In genomic region chr1:156521796-156522517, GRCm38 (mm10) we compare ENCODE assay signal across 9 mouse cellular contexts. TPM values are rescaled to one million over a fixed set of nuclear protein-coding genes. Genes with fewer than 3 reads are reported as not detected.
DNase-seq lines count a peak whose midpoint lies in the region; ATAC-seq and TF ChIP-seq lines count a peak whose summit lies in the region.
"Had no signal": no experiment of that assay in that cellular context is flagged by ENCODE, and none has a peak within 500 bp of the region (broad histone marks: within the 10 kb centered on the region; RNA-seq: fewer than 3 reads in every experiment).

No protein-coding gene starts in this region.

- WGBS in kidney, adult 2 months = 15% methylated on average over 15 of the region's 15 CpGs

- no peak overlapping the region; the same call in 1 of the 2 replicates for H3K4me3 ChIP-seq in kidney, adult 2 months (ENCODE audit: insufficient read depth, low read depth, low read length)
- H3K4me3 ChIP-seq: megakaryocyte, embryonic 14.5 days had no signal

- H3K27me3 ChIP-seq in kidney, adult 2 months (replicated peaks; ENCODE audit: control insufficient read depth, insufficient read depth, low read length) = no peaks in the 10 kb centered on the region

- peak; percentile 30 for ATAC-seq in megakaryocyte, adult 5-6 weeks (ENCODE audit: poor library complexity, severe bottlenecking)

- H3K27ac ChIP-seq in kidney, adult 2 months (ENCODE audit: insufficient read depth, low read depth, low read length) = peak overlapping the region; percentile 66

- no peak for TF ChIP-seq CTCF in kidney, adult 2 months (conservative IDR thresholded peaks at IDR 0.05; ENCODE audit: insufficient read depth, insufficient read length, low read depth, low read length)

- no peaks in the 10 kb centered on the region for H3K36me3 ChIP-seq in kidney, adult 2 months (ENCODE audit: control insufficient read depth, insufficient read depth, low read length)

- peak; percentile 13 to 19 for DNase-seq in cerebellum, postnatal 10 days
- no peak for DNase-seq in cerebellum, adult 11-12 months
- peak; percentile 55 for DNase-seq in adrenal gland, postnatal 10 days
- peak; percentile 92 for DNase-seq in kidney, adult 2 months
- DNase-seq in heart, adult 9 months (ENCODE audit: low spot score in 2 of 2) = no peak
- DNase-seq in gastrocnemius, postnatal 4 days (ENCODE audit: low spot score in 2 of 2) = no peak
- no peak for DNase-seq in left cerebral cortex, adult 9 months (ENCODE audit: low spot score in 2 of 2)

- peaks cover 6% of the 10 kb centered on the region; the same call in 1 of the 2 replicates for H3K4me1 ChIP-seq in kidney, adult 2 months (ENCODE audit: control insufficient read depth, insufficient read depth, low read length)
- H3K4me1 ChIP-seq: megakaryocyte, embryonic 14.5 days had no signal

- TF ChIP-seq POLR2A in kidney, adult 2 months (IDR thresholded peaks at IDR 0.05; ENCODE audit: low read depth, low read length) = no peak

RNA-seq across cellular contexts. Expression of gene Gm10031, which starts 1.9 kb away (rescaled TPM):
- total RNA-seq in adrenal gland, postnatal 10 days (2021) = 10 to 100 TPM; 34.8 to 39.6 TPM
- 9.2 and 13.2 TPM in 2 replicates for polyA plus RNA-seq in kidney, adult 2 months (2012; rRNA removed)
- 3.8 and 7.0 TPM in 2 replicates for total RNA-seq in megakaryocyte, adult 5-6 weeks (2015)
- 12.0 and 19.4 TPM in 2 replicates for total RNA-seq in megakaryocyte, adult 5-6 weeks (2017)
- total RNA-seq in gastrocnemius, postnatal 4 days (2021) = 10 to 100 TPM; 34.0 to 34.5 TPM

RNA-seq across cellular contexts. Expression of gene Abl2, which starts 36.6 kb away (rescaled TPM):
- 10 to 100 TPM; 18.9 to 19.9 TPM for total RNA-seq in adrenal gland, postnatal 10 days (2021)
- polyA plus RNA-seq in kidney, adult 2 months (2012; rRNA removed) = 6.3 and 7.5 TPM in 2 replicates
- 3.5 and 4.2 TPM in 2 replicates for total RNA-seq in megakaryocyte, adult 5-6 weeks (2015)
- 8.0 and 8.1 TPM in 2 replicates for total RNA-seq in megakaryocyte, adult 5-6 weeks (2017)
- total RNA-seq in gastrocnemius, postnatal 4 days (2021) = 10 to 100 TPM; 21.0 to 22.3 TPM

RNA-seq across cellular contexts. Expression of gene Soat1, which starts 47.8 kb away (rescaled TPM):
- 100 to 1,000 TPM; 353 to 427 TPM for total RNA-seq in adrenal gland, postnatal 10 days (2021)
- polyA plus RNA-seq in kidney, adult 2 months (2012; rRNA removed) = 21.8 and 22.3 TPM in 2 replicates
- total RNA-seq in megakaryocyte, adult 5-6 weeks (2015) = 223 and 228 TPM in 2 replicates
- 341 and 376 TPM in 2 replicates for total RNA-seq in megakaryocyte, adult 5-6 weeks (2017)
- total RNA-seq in gastrocnemius, postnatal 4 days (2021) = 10 to 100 TPM; 22.3 to 24.3 TPM

Comparison
In these comparisons a context has a peak if more than half of its experiments do, and no peak if none do; other contexts are left out.
1. DNase-seq: peak in cerebellum, postnatal 10 days (2 of 2), adrenal gland, postnatal 10 days (single experiment) and kidney, adult 2 months (single experiment); none in cerebellum, adult 11-12 months (single experiment), heart, adult 9 months (0 of 2), gastrocnemius, postnatal 4 days (0 of 2) and left cerebral cortex, adult 9 months (0 of 2).
2. RNA of gene Soat1, which starts 47.8 kb away (total RNA-seq): 353 to 427 TPM in adrenal gland, postnatal 10 days and 223 to 376 TPM in megakaryocyte, adult 5-6 weeks; 22.3 to 24.3 TPM in gastrocnemius, postnatal 4 days; every median in the first group is over 4 times any median in the second.